Comparison of ENCODE assay signal across 8 mouse cellular contexts in genomic region chr8:125558109-125559065, GRCm38 (mm10). TPM values are rescaled to one million over a fixed set of nuclear protein-coding genes. Genes with fewer than 3 reads are reported as not detected.
DNase-seq lines count a peak whose midpoint lies in the region; ATAC-seq lines count a peak whose summit lies in the region.

No protein-coding gene starts in this region.

- no peaks in the 10 kb centered on the region for H3K9me3 ChIP-seq in intestine, embryonic 16.5 days (ENCODE audit: control insufficient read depth, low read length)

- H3K27me3 ChIP-seq in intestine, embryonic 16.5 days (replicated peaks; ENCODE audit: control insufficient read depth, insufficient read depth, low read length): no peaks in the 10 kb centered on the region

- H3K9ac ChIP-seq in intestine, embryonic 16.5 days (ENCODE audit: low read depth, low read length): peak overlapping the region; percentile 47; the same call in 1 of the 2 replicates

- H3K4me1 ChIP-seq in intestine, embryonic 16.5 days (ENCODE audit: control insufficient read depth, insufficient read depth, low read length): peaks cover 62% of the 10 kb centered on the region

- WGBS in intestine, embryonic 16.5 days: 17% methylated on average over 23 of the region's 23 CpGs

- H3K4me2 ChIP-seq in intestine, embryonic 16.5 days (ENCODE audit: low read depth, low read length): peak overlapping the region; percentile 47

- H3K4me3 ChIP-seq in intestine, embryonic 16.5 days (ENCODE audit: low read length): peak overlapping the region; percentile 12

- intact Hi-C loops in gastrocnemius, postnatal 36 days (cut with DNase I): no loop called here
- intact Hi-C loops in left cerebral cortex, postnatal 14 days (cut with DNase I): no loop called here

- H3K27ac ChIP-seq in intestine, embryonic 16.5 days (ENCODE audit: low read length): peak overlapping the region; percentile 61

- no peaks in the 10 kb centered on the region for H3K36me3 ChIP-seq in intestine, embryonic 16.5 days (ENCODE audit: control insufficient read depth, insufficient read depth, low read length)

- DNase-seq in cerebellum, postnatal 4 days (ENCODE audit: low spot score in 2 of 2): peak; percentile 44 to 75
- DNase-seq in gastrocnemius, postnatal 36 days: peak; percentile 69 to 77
- DNase-seq in left cerebral cortex, postnatal 14 days (ENCODE audit: low spot score in 2 of 2): peak; percentile 92 to 94
- DNase-seq in right cerebral cortex, postnatal 10 days (ENCODE audit: low spot score in 2 of 2): peak; percentile 93 to 95
- DNase-seq in urinary bladder, postnatal 10 days (ENCODE audit: low spot score): peak; percentile 36

- ATAC-seq in activated CD4-positive, CD25-positive, alpha-beta regulatory T cell, adult 4 months: peak; percentile 76
- peak; percentile 48 for ATAC-seq in intestine, embryonic 16.5 days
- peak; percentile 59 for ATAC-seq in megakaryocyte progenitor cell, adult 5-6 weeks (replicated peaks; ENCODE audit: poor library complexity)

RNA-seq across cellular contexts. Expression of gene Sipa1l2, which starts 11.2 kb away (rescaled TPM):
- polyA plus RNA-seq in activated CD4-positive, CD25-positive, alpha-beta regulatory T cell, adult 4 months (2017; shearing (Covaris generic)): 1 to 10 TPM; 1.3 to 2.2 TPM
- 1 to 10 TPM; 4.9 to 5.2 TPM for total RNA-seq in gastrocnemius, postnatal 36 days (2021)
- 4.9 and 6.8 TPM in 2 replicates for polyA plus RNA-seq in intestine, embryonic 16.5 days (2015; fragmentation: Nextera tagmentation; extraction: Ambion mirVana)
- total RNA-seq in left cerebral cortex, postnatal 14 days (2021): 10 to 100 TPM; 37.7 to 41.5 TPM
- 0.84 and 1.5 TPM in 2 replicates for total RNA-seq in megakaryocyte progenitor cell, adult 5-6 weeks (2015)
- 2.0 and 2.3 TPM in 2 replicates for total RNA-seq in megakaryocyte progenitor cell, adult 5-6 weeks (2017)

Comparison
In these comparisons a context has a peak if more than half of its experiments do, and no peak if none do; other contexts are left out.
1. Peak in every context shown above with its lines: DNase-seq, ATAC-seq, H3K4me3 ChIP-seq and H3K27ac ChIP-seq.
2. DNase-seq: peak in every context shown above with its lines; median percentile 94 in right cerebral cortex, postnatal 10 days; 93 in left cerebral cortex, postnatal 14 days; 73 in gastrocnemius, postnatal 36 days; 60 in cerebellum, postnatal 4 days; 36 in urinary bladder, postnatal 10 days.
3. RNA of gene Sipa1l2, which starts 11.2 kb away (total RNA-seq): 37.7 to 41.5 TPM in left cerebral cortex, postnatal 14 days; 4.9 to 5.2 TPM in gastrocnemius, postnatal 36 days and 0.84 to 2.3 TPM in megakaryocyte progenitor cell, adult 5-6 weeks; every median in the first group is over 4 times any median in the second.